Mouse (Mus musculus) lung, postnatal 14 days (tissue): ENCODE data around the gene BC005561.
"Not testable (repeated sequence)": the region's sequence is repeated elsewhere in the genome, so short reads cannot be mapped to it uniquely, and the experiment has no call there.

ENCODE experiments used
- DNase-seq: peaks from one replicate; pipeline ENCODE4 v3.0.0; 2021

The BC005561 gene

DNA sequence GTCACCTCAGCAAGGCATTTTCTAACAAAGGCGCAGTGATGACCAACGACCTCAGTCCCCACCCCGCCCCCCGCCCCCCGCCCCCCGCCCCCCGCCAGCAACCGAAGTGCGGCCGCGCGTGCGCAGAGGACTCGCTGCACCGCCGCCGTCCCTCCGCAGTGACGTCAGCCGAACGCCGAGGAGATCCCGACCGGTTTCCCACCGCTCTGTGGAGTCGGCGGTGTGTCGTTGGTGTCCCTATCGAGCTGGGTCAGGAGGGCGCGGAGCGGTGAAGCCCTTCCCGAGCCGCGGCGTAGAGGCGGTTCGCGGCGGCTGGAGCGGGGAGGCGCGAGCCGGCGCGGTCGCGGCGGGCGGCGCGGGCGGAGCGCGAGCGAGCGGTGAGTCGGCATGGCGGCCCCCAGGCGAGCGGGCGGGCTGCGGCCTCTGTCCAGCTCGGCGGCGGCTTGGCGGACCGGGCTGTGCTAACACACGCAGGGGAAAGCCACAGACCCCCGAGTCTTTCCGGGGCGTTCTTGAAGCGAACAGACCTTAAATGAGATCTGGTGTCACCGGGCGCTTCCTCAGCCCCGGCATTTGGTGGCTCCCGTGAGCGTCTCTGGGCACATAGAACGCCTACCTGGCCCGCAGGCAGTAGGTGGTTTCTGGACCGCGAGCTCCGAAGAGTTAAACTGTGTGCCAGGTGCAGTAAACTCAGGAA is at the start of gene BC005561:
BC005561 (plus strand) TSS at position 158 of the 697 bp plus-strand sequence.
- peak; percentile 86 for DNase-seq

DNA sequence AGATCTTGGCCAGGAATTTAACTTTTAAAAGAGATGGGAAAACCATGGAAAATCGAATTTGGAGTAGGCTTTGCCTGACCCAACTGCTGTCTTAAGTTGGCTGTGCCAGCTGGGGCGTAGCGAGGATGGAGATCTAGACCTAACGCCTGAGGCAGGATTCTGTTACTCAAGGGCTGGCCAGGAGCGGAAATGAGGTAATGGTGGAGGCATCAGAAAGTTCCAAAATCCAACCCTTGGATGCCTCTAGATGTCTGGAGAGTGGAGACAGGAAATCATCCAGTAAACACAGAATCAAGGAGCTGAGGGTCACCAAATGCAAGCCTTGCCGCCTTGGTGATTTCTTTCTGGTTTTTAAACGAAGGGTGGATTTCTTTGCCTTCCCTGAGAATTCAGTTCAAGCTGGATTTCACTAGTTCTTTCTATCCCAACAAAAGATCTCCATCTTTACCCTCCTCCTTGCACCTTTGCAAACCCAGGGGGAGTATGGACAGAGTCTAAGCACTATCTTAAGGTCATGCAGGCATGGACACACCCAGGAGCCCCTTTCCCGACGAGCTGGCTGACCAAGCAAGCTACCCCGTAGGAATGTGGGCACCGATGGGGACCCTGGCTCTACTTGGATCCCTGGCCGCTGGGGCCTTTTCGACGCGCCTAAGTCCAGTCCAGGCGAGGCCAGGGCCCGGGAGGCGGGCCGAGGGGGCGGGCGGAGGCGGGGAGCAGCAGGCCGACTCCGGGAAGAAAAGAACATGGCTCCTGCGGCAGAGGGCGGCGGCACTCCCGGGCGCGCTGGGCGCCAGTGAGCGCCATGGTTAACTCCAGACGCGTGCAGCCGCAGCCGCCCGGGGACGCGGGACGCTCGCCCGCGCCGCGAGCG is 49.1 kb upstream of the BC005561 start, which contains the start of gene Pkd2:
Pkd2 (plus strand) TSS at position 619 of the 874 bp plus-strand sequence.
- peak; percentile 81 for DNase-seq

DNA sequence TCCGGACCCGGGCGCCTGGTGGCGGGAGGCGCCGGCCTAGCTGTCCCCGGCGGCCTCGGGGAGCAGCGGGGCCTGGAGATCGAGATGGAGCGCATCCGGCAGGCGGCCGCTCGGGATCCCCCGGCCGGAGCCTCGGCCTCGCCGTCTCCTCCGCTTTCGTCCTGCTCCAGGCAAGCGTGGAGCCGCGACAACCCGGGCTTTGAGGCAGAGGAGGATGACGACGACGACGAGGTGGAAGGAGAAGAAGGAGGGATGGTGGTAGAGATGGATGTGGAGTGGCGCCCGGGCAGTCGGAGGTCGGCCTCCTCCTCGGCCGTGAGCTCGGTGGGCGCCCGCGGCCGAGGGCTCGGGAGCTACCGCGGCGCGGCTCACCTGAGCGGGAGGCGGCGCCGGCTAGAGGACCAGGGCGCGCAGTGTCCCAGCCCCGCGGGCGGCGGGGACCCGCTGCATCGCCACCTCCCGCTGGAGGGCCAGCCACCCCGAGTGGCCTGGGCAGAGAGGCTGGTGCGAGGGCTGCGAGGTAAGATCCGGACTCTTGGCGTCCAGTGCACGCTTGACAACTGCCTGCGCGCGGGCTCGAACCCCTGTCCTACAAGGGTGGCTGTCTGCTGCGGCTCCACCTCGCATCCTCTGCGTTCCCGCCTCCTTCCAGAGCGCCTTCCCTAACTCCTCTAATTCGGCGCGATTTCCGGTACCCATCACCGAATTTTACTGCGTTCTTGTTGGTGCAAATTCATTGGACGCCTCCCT is 48.3 kb upstream of the BC005561 start:
- peak; percentile 50 for DNase-seq

DNA sequence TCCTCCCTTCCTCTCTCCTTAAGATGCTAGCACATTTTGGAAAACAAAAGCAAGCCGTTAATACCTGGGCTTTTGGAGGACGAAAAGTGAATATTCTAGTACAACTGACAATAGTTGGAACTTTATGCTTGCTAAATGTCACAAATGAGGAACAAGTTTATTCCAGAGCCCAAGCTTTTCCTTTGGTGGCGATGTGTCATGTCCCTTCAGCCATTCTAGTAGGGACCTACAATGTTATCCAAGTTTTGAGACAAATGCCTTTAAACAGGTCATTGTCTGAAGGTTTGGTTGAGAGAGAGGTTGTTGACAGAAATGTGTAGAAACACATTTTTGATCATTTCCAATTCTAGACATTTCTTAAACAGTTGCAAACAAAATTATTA is 47.7 kb upstream of the BC005561 start:
- DNase-seq = no peak

DNA sequence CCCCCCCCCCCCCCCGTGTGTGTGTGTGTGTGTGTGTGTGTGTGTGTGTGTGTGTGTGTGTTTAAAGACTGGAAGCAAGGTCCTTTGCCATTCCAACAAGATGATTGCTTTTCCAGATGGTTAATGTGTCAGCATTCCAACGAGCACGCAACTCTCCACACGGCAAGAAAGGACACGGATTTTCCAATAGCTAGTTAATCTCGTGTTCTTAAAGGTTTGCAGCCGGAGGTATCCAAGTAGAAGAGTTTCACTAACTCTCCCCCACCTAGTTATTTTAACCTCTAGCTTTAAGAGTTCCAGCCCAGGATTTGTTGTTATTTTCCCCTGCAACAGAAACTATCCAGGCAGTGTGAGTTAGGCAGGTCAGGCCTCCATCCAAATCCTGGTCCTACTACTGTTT is 47.3 kb upstream of the BC005561 start:
- no peak for DNase-seq

DNA sequence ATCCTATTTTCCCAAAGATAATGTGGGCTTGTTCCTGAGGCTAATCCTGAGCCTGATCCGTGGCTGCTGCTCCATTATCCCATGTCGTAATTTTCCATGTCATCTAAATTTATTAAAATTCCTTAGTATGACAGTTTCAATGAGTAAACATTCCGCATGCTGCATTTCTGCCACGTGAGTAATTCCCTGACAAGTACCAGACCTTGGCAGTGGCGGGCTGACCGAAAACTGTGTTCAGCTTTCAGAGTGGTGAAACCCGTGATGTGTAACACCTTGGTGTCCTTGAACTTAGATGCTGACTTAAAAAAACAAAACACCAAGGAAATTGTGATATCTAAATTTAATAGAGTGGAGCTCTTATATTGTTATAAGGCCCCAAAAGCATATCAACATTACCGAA is 42.9 kb upstream of the BC005561 start:
- DNase-seq = peak; percentile 16

DNA sequence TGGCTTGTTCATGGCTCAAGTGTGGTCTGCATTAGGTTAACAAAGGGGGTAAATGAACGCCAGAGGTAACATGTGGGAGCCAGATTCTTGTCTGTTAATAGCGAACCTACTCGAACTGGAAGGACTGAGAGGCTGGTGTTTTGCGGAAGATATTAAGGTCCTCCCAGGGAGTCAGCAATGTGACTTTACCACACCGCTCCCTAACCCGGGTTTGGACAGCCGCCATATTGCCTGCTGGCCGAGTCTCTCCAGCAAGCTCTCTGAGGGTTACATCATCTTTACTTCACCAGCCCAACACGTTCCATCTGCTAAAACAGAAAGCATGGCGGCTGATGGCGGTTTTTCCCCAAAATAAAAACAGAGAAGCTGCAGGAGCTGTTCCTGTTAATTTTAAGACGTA is 42.4 kb upstream of the BC005561 start:
- DNase-seq = peak; percentile 66

DNA sequence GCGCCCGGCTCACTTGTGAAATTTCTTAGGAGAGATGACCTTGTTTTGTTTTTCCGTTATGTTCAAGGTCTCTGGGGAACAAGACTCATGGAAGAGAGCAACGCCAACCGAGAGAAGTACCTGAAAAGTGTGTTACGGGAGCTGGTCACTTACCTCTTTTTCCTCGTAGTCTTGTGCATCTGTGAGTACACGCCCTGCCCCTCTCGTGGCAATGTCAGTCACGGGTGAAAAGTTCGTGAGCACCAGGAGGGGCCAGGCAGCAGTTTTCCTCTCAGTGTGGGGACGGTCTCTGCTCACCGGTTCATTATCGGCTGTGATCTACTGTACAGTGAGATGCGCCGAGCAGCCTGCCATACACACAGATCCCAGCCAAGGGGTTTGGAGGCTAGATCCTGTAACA is 41.3 kb upstream of the BC005561 start:
- no peak for DNase-seq

DNA sequence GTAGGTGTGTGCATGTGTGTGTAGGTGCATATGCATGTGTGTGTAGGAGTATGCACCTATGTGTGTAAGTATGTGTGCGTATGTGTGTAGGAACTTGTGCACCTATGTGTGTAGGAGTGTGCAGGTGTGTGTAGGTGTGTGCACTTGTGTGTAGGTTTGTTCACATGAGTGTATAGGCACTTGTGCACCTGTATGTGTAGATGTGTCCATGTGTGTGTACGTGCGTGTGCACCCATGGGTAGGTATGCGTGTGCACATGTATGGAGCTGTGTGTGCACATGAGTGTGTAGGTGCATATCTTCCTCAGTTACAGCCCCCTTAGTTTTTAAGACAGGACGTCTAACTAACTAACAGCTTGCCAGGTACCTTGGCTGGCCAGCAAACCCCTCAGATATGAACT is 39.6 kb upstream of the BC005561 start:
- DNase-seq = no peak

DNA sequence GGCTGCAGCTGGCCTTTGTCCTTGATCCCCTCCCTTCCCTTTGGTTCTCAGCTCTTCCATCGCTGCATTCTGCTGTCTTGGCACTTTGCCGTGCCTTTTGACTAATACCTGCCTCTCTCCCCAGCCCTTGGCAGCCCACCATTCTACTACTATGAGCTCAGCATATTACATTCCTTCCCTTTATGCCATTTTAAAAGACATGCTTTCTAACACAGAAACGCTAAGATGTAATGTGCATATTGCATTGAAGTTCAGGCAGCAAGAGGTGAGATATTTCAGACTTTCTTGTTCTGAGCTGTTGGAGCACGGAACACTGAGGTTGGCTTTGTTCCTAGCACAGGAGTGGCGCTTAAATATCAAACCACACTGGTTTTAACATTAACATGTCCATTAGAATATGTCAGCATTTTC is 37.2 kb upstream of the BC005561 start:
- DNase-seq = no peak

DNA sequence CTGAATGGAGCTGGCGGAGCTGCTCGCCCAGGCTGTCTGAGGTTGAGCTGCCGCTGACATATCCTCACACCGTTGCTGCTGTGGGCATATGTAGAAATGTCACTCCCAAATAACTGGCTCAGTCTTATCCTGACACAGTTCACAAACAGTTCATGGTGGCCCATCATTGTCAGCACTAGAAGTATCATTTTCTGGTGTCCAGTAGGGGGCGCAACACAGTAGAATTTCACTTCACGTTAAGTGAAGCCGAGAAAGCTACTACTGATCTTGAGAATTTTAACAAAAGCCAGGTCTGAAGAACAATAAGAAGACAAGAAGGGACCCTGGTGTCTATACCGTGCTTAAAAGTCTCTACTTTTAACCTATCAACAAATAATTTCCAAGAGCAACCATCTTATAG is 35.8 kb upstream of the BC005561 start:
- peak; percentile 44 for DNase-seq

DNA sequence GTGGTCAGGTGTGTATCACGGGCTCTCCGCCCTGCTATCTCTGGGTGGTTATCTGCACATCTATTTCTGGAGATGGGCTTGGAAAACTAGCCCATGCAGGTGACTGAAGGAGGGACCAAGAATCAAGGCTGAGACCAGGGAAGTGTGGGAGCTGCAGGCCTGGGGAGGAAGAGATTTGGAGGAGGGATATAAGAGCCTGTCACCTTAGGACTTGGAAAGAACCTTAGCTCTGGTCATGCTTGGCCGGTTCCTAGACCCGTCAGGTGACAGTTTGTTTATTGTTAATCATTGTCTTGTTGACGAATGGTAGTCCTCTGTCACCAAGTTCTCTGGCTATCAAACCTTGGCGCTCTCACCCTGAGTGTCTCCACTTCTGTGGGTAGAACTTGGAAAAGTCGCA is 27.8 kb upstream of the BC005561 start:
- DNase-seq = no peak

DNA sequence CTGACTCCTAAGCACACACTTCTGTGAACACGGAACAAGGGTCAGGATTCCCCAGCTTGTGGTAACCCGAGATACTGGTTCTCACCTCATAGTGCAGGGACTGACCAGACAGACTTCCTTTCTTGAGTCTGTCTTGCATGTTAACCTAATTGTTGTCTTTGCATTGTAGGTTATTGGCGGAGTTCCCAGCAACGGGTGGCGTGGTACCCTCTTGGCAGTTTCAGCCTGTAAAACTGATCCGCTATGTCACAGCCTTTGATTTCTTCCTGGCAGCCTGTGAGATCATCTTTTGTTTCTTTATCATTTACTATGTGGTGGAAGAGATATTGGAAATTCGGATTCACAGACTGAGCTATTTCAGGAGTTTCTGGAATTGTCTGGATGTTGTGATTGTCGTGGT is 25.3 kb upstream of the BC005561 start:
- DNase-seq = no peak

DNA sequence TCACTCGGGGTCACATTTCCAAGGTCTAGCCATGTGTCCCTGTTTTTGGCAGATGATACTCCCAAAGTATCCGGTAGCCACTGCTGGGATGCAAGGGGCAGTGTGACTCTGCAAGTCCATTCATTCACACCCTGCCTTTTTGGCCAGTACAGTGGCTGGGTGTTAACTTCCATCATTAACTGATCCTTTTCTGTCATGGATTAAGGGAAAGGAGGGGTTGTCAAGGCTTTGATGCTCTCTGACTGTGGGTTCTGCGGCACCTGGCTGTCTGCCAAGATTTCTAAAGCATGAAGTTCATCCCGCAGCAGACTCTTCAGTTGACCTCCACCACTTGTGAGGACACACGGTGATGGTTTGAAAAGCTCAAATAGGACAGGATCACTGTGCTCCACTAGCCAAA is 16.6 kb upstream of the BC005561 start:
- no peak for DNase-seq

DNA sequence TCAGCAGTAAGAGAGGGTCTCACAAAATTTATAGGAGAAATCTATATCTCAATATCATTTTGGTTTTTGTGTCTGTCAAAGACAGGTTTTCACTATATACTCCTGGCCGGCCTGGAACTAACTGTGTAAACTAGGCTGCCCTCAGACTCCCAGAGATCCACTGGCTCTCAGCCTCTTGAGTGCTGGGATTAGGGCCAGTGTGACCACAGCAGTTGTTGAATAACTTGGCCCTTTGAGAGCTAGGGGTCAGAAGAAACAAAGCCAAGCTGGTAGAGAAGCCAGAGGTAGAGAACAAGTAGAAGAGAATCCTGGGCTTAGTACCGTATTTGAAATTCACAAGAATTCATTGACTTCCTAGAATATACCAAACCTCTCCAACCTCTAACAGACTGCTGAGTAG is 3.3 kb upstream of the BC005561 start:
- no peak for DNase-seq

DNA sequence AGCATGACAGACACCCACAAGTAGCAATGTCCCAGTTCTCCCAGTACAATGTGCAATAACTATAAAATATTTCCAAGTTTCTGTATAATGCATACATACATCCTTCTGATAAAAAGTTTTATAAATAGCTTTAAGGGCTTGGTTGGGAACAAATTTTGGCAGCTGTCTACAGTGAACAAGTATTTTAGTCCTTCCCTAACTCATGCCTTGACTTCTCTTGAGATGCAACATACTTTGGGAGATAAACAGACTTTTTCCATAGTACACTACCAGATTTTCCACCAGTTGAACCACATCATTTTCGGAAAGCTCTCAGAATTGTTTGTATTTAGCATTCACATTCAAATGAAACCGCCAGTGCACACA is 340 bp upstream of the BC005561 start:
- no peak for DNase-seq

DNA sequence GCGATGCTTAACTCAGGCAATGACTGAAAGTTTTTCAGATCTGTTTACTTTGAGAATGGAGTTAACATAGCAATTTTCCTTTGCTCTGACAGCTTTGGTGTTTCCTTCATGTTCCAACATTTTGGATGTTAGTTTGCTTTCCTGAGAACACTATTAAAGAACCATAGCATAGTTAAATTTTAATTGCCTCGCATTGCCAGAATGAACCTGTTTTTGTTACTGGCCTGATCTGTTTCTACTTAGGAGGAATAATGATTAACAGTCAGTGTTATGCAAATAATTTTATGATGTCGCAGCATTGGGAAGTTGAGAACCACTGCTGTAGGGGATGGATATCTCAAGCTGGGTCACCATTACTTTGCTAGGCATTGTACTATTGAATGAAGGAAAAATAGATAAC is 3.1 kb downstream of the BC005561 start:
- no peak for DNase-seq

DNA sequence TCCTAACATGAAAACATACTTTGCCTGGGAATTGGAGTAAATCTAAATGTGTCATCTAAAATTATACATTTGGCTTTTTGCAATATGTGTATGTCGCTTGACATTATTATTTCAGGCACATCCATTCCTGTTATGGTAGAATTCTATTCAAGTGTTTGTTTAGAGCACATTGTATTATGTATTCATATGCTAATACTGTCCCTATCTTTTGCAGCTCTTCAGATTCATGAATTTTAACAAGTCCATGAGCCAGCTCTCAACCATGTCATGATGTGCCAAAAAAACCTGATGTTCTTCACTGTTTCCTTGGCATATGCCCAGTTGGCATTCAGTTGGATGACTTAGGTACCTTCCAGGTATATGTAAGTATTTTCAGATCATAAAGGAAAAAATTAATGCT is 30.5 kb downstream of the BC005561 start:
- no peak for DNase-seq

DNA sequence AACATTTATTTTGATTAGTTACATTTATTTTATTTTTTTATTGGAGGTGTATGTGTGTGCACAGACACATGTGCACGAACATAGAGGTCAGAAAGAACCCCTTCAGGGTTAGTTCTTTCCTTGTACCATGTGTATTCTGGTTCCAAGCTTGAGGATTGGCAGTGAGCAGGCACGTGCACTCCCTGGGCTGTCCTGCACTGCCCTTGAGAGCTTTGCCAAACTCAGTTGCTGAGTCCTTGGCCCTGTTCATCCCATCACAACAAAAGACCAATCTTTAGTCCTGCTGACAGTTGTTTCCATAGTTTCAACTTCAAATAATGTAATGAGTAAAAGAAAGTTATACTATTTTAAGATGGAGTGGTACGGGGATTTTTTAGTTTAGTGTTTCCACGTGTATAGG is 31.2 kb downstream of the BC005561 start:
- DNase-seq = no peak

DNA sequence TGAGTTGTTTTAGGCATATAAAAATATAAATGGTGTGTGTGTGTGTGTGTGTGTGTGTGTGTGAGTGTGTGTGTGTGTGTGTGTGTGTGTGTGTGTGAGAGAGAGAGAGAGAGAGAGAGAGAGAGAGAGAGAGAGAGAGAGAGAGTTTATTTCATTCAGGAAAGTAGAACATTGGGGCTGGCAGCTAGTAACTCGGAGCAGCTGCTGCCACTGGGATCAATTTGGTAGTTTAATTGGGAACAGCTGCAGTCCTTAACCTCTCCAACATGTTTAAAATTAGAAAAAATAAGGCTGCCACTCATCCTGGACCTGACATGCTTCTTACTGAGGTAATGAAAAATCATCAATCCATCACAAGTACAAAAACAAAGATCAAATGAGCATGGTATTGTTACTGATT is 59.9 kb downstream of the BC005561 start:
- not testable (repeated sequence) for DNase-seq

DNA sequence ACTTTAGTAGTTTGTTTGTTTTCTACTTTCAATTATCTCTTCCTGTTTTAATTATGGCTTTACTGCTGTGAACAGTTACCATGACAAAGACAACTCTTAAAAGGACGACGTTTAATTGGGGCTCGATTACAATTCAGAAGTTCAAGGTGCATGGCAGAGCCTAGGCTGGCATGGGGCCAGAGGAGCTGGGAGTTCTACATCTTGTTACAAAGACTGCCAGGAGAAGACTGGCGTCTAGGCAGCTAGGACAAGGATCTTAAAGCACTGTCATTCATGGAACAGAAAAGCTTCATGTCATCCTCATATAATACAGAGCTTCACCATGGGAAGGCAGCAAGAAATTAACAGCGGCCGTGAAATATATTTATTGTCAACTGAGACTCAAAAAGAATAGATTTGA is 62.6 kb downstream of the BC005561 start:
- DNase-seq = peak; percentile 32

DNA sequence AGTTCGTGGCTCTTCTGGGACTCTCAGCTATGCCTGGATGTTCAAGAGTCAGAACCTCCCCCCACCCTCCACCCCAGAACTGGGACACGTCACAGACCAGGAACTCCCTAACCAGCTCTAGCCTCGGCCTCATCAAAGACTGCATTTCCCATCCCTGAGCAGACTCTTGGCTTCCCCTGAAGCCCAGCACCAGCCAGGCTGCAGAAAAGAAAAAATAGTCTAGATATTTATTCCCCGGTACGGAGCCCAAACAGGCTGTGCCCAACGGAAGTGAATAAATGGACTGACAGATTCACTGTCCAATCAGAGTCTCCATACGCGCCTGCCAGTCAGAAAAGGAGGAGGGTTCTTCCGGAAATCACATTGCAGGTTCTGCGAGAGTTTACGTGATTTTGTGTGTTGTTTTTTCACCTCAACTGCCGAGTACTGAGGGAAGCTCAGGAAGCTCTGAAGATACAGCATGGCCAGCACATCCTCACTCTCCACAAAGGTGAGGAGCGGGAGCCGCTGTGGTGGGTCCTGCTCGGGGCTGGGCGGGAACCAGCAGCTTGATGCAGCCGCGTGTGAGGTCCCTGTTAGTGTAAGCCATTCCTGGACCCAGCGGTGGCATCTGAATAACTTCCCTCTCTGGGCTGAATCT is 63.2 kb downstream of the BC005561 start:
- peak; percentile 89 for DNase-seq
